Mouse (Mus musculus) T-helper 2 cell (primary cell): ENCODE results near the gene Golga3.

Experiments
- in situ Hi-C: fragments of 300-600 bp; cut with MboI, MseI; formaldehyde crosslinking; loops from one replicate; pipeline ENCODE4 v1.15.1; 2025; ENCODE audit warnings: high pct_unique_total_duplicates

Gene Golga3

GRCm38 (mm10) chr5:110230780-110231461 lies 54.4 kb downstream of the Golga3 start, which contains the start of gene Ankle2:
TSS of gene Ankle2 (plus strand) at chr5:110231004.
- in situ Hi-C loops, result loop anchor here (5.0 kb wide), 2 partner anchors 51 to 54 kb away; partner anchors contain the start of gene Golga3

- in situ Hi-C loops, result loop anchor here (5.0 kb wide), 2 partner anchors 51 to 54 kb away; partner anchors contain the start of gene Golga3
These were observed 55.1 kb downstream of the Golga3 start for GRCm38 (mm10) chr5:110231638-110232037.

GRCm38 (mm10) chr5:110232346-110232745 lies 55.8 kb downstream of the Golga3 start:
- in situ Hi-C loops, result loop anchor here (5.0 kb wide), 2 partner anchors 50 to 55 kb away; partner anchors contain the start of gene Golga3

GRCm38 (mm10) chr5:110244091-110244490 lies 67.6 kb downstream of the Golga3 start:
- in situ Hi-C loops, result no loop called here

GRCm38 (mm10) chr5:110266941-110267340 lies 90.4 kb downstream of the Golga3 start:
- in situ Hi-C loops, result no loop called here

GRCm38 (mm10) chr5:110269141-110270101 lies 92.9 kb downstream of the Golga3 start, which contains the start of gene Pgam5:
TSS of gene Pgam5 (minus strand) at chr5:110269913.
- in situ Hi-C loops, result no loop called here

GRCm38 (mm10) chr5:110270242-110270641 lies 93.7 kb downstream of the Golga3 start:
- in situ Hi-C loops, result no loop called here

GRCm38 (mm10) chr5:110274147-110274546 lies 97.6 kb downstream of the Golga3 start:
- in situ Hi-C loops, result no loop called here

- in situ Hi-C loops, result no loop called here
These were observed 98.3 kb downstream of the Golga3 start for GRCm38 (mm10) chr5:110274846-110275245.
